Mouse (Mus musculus): ENCODE data around the gene Adgrb3.
"Not testable (repeated sequence)": the region's sequence is repeated elsewhere in the genome, so short reads cannot be mapped to it uniquely, and the experiment has no call there.

Adgrb3 gene

GRCm38 (mm10) chr1:25526976-25527375, 302.5 kb downstream of the Adgrb3 start:
- no peak for DNase-seq (ENCODE audit: extremely low spot score, low spot score)

DNA sequence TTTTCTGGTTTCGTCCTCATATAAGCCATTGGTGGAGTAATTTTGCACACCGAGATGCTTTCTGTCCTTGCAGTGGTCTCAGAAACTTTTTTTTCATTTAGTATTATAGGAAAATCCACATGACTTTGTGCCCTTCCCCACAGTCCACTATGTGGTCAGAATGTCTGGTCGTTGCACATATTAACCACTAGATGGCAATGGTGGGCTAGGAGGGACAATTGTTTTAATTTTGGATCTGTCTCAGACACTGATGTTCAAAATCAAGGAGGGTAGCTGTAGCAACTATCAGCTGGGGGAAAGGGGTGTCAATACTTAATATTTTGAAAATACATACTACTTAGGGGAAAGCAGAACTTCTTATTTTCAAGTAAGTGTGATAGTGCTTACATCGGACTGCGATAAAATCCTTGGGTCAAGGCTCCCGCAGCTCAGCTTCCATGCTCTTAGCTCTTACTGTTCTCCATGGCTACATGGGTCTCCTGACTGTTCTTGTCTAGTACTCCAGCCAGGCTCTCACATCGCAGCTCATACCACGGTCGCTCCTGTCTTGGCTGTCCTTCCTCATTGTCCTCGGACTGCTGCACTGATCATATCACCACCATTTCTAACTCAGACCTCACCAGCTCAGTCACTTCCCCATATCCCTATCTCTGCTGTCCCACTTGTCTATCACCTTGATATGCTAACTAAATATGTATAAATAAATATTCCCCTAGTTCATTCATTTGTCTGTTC, 319.0 kb downstream of the Adgrb3 start:
- no peak for DNase-seq (ENCODE audit: extremely low spot score, low spot score)

GRCm38 (mm10) chr1:25504313-25504712, 325.2 kb downstream of the Adgrb3 start:
- DNase-seq (ENCODE audit: extremely low spot score, low spot score): no peak

DNA sequence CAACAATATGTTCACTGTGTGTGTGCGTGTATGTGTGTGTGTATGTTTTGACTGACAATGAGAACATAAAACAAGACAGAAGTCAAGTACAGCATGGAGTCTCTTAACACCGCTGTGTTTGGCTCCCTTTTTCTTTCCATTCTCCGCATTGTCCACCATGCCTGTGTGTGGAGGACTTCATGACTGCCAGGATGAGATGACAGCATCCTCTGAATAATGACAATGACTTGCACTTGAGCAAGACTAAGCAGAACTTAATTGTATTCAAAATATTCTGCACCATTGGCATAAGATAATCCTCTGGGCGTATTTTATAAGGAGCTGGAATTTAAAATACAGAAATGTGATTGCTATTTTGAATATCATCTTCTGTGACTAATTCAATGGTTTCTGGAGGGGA, 326.0 kb downstream of the Adgrb3 start:
- DNase-seq (ENCODE audit: extremely low spot score, low spot score): no peak

GRCm38 (mm10) chr1:25495202-25495914, 334.1 kb downstream of the Adgrb3 start:
- no peak for DNase-seq (ENCODE audit: extremely low spot score, low spot score)

- no peak for DNase-seq (ENCODE audit: extremely low spot score, low spot score)
Observed at GRCm38 (mm10) chr1:25491503-25491902, 338.0 kb downstream of the Adgrb3 start.

- no peak for DNase-seq (ENCODE audit: extremely low spot score, low spot score)
Observed at GRCm38 (mm10) chr1:25490174-25490573, 339.3 kb downstream of the Adgrb3 start.

GRCm38 (mm10) chr1:25475699-25476098, 353.8 kb downstream of the Adgrb3 start:
- no peak for DNase-seq (ENCODE audit: extremely low spot score, low spot score)

GRCm38 (mm10) chr1:25474469-25474868, 355.0 kb downstream of the Adgrb3 start:
- DNase-seq (ENCODE audit: extremely low spot score, low spot score): no peak

- not testable (repeated sequence) for DNase-seq (ENCODE audit: extremely low spot score, low spot score)
Observed at GRCm38 (mm10) chr1:25471612-25472011, 357.9 kb downstream of the Adgrb3 start.

DNA sequence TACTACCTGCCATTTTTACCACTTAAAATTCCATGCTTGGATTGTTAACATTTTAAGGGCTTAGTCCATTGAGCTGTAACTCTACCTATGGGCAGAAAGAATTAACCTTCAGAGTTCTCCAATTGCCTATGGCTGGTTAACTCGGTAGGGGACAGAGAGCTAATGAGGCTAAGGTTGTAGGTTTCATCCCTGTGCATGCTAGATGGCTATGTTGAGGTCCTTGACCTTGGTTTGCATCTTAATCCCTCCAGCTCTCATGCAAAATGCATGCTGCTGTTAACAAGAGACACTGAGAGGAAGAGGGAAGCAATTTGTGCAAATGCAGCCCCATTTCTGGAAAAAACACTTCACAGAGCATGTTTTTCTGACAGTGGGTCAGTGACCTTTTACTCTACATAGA, 366.9 kb downstream of the Adgrb3 start:
- no peak for DNase-seq (ENCODE audit: extremely low spot score, low spot score)

DNA sequence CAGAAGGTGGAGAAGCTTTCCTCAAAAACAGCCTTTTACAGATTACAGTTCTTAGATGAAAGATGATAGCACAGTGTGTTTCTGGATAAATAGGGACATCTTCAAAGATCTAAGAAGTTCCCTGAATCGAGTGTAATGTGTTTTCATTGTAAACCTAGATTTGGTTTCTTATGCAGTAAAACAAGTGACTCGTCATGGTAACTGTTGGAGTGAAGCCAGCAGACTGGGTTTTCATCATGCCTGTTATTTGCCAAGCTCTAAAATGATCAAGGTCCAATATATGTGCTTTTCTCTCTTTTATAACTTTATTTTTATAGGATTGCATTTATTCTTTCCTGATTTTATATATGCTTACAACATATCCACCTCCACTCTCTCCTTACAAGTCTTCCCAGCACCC, 394.0 kb downstream of the Adgrb3 start:
- no peak for DNase-seq (ENCODE audit: extremely low spot score, low spot score)

DNA sequence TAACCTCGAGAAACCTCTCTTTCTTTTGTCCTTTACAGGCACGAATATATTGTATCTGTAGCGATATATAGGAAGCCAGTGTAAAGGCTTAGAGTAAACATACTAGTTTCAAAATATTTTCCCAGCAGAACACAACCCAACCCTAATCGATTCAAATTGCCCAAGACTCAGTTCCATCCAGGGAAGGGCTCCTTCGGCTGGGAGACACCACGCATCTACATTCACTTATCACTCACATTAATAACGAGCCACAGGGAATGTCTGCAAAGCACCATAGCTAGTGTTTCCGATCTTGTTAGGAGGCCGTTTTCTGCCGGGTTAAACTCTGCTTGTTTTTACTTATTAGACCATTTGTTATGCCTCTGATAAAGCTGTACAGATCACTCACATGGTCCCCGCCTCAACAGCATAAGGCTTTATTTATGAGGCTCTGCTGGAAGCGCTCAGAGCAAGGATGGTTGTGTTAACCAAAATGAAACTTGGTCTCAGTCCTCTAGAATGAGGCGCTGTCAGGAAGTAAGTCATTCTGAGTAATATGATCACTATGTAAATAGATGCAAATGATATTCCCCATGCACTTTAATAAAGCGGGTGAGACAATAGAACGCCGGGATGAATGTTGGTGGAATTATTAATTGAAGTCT, 399.2 kb downstream of the Adgrb3 start:
- no peak for DNase-seq (ENCODE audit: extremely low spot score, low spot score)

DNA sequence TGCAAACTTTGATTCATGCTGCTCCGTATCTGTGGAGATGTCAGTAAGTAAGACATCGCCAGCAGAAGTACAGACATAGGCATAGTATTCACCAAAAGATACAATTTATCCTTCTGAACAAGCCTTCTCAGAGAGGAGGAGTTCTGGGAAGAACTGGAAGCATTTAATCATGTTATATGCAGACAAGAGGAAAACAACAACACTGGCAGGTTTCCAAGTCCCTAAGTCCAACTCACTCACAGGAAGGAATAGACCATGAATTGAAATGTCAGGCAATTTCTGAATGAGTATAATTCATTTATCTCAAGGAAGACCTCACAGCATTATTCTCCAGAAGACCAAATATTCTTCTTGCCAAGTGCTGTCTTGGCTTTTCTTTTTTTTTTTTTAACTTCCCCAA, 408.8 kb downstream of the Adgrb3 start:
- DNase-seq (ENCODE audit: extremely low spot score, low spot score): no peak

GRCm38 (mm10) chr1:25419378-25419777, 410.1 kb downstream of the Adgrb3 start:
- DNase-seq (ENCODE audit: extremely low spot score, low spot score): no peak

GRCm38 (mm10) chr1:25415084-25415483, 414.4 kb downstream of the Adgrb3 start:
- no peak for DNase-seq (ENCODE audit: extremely low spot score, low spot score)

GRCm38 (mm10) chr1:25364186-25364585, 465.3 kb downstream of the Adgrb3 start:
- DNase-seq (ENCODE audit: extremely low spot score, low spot score): no peak

- DNase-seq (ENCODE audit: extremely low spot score, low spot score): no peak
Observed at GRCm38 (mm10) chr1:25358554-25358953, 471.0 kb downstream of the Adgrb3 start.

GRCm38 (mm10) chr1:25355486-25355885, 474.0 kb downstream of the Adgrb3 start:
- no peak for DNase-seq (ENCODE audit: extremely low spot score, low spot score)

GRCm38 (mm10) chr1:25344876-25345275, 484.6 kb downstream of the Adgrb3 start:
- DNase-seq (ENCODE audit: extremely low spot score, low spot score): no peak

GRCm38 (mm10) chr1:25325406-25325805, 504.1 kb downstream of the Adgrb3 start:
- no peak for DNase-seq (ENCODE audit: extremely low spot score, low spot score)

- DNase-seq (ENCODE audit: extremely low spot score, low spot score): no peak
Observed at GRCm38 (mm10) chr1:25317142-25317541, 512.4 kb downstream of the Adgrb3 start.
